Mouse (Mus musculus) frontal cortex, postnatal 10 days (tissue): ENCODE data around the gene Arl3.

Experiments used
- DNase-seq, 2 experiments: peaks; one replicate each; pipeline ENCODE4 v3.0.0; 2022; ENCODE audit warnings: low spot score in 2 of 2, mixed read lengths in 1 of 2

Arl3 gene

DNA sequence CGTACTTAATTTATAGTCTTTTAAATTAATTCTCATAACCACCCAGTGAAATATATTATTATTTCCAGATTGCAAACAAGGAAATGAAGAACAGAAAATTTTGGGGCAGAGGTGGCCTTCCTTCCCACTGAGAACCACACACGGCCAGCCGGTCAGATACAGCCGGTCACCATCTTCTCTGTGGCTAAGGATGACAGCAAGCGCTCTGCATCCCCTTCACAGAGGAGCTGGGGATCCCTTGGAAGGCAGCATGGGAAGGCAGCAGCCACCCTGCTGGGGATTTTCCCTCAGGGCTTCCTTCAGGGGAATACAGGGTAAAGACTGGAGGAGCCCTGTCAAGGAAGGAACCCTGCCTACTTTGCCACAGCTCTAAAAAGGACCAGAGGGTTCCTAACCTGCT, 39.5 kb downstream of the Arl3 start:
- no peak for DNase-seq

DNA sequence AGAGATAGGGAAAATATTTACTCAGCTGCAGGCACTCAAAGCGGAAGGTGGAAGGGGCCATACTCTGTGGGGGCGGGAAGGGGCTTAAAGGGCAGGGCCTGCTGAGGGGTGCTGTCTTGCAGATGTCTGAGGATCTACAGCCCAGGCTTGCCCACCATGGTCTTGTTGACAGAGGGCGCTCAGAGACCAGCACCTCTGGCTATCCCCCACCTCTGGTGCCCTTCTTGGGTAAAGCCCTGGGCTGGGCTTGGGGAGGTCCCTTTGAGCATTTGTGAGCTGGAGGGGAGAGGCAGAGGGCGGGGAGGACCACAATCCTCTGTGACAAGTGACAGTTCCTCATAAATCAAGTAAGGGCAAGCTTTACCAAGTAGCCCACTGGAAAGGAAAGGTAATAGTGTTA, 39.9 kb downstream of the Arl3 start:
- DNase-seq = no peak

DNA sequence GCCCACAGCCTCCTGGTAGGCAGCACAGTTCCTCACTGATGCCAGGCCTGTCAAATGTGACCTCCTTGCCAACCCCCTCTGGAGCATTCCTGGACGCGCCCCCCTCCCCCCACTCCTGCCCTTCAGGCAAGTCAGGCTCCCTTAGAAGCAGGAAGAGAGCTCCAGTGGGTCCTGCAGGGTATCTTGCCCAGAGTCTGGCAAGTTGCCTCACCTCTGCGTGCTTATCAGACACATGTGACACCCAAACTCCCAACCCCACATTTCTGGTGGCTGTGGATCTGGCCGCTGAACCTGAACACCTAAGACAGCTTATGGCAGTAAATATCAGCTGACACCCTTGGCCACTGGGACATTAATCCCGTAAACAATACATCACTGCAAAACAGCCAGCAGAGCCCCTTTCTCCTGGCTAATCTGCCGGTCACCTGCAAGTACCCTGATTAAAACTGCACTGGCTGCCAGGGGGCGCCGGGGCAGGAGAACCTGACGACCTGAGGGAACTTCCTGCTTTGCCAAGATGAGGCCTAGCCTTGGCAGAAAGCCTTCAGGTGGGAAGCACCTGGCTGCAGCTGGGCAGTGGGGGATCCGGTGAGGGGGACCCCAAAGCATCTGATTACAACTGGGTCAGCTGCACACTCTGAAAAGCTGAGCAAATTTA, 40.8 kb downstream of the Arl3 start:
- peak in 1 of 2 experiments; percentile 52 for DNase-seq

DNA sequence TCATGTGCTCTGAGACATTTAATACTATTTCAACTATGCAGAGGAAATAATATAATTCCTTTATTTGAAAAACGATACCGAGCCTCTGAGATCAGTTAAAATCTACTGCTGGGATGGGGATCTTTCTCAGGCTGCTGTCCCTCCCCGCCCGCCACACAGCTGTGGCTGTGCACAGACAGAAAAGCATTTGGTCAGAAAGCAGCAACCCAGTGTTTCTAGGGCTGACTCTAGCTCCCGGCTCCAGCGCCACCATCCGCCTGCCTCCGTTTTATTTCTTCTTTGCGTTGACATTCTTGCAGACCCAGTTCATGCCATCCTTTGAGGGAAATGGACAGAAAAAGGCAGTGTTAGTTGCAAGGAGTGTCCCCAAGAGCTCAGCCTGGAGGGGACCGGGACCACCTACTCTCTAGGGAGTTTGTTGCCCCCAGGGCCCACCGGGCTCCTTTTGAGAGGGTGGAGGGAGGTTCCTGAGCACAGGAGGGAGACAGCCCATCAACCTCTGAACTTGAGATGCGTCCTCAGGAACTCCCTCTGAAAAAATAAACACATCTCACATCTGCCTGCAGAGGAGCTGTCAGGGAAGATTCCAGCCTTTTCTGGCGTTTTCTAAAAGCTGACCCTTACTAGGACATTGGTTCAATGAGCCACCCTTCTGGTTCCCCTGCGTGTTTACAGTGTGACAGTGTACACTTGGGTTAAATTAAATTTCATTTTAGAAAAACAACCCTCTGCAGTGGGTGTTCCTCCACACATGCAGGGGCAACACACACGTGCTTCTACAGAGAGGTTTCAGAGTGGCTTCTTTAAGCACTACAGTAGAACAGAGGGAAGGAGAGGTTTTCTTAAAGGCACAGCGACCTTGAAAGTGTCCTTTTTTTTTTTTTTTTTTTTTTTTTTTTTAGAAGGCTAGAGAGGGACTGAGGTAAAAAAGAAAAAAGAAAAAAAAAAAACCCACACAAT, 41.6 kb downstream of the Arl3 start:
- DNase-seq = peak in 1 of 2 experiments; percentile 14

DNA sequence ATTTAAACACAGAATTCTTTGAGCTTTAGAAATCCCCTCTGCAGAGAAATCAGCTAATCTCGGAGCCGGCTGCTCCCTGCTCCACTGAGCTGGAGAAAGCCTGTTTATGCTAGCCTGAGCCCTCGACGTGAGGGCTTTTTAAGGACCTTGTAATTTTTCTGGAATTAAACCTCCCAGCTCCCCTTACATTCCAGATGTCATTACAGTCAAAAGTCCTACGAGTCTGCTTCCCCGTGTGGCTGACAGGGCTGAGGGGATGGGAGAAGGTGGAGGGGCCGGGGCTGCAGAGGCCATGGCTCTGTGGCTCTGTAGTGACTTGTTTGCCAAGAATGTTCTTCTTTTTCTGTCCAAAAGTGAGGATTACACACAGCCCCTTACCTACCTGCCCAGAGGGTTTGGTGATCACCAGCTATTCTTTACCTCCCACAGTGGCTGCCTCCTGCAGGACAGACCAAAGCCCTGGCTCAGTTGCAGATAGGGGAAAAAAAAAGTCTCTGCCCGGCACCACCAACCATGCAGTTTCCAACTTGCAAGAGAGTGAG, 42.5 kb downstream of the Arl3 start:
- DNase-seq = peak in 1 of 2 experiments; percentile 6

DNA sequence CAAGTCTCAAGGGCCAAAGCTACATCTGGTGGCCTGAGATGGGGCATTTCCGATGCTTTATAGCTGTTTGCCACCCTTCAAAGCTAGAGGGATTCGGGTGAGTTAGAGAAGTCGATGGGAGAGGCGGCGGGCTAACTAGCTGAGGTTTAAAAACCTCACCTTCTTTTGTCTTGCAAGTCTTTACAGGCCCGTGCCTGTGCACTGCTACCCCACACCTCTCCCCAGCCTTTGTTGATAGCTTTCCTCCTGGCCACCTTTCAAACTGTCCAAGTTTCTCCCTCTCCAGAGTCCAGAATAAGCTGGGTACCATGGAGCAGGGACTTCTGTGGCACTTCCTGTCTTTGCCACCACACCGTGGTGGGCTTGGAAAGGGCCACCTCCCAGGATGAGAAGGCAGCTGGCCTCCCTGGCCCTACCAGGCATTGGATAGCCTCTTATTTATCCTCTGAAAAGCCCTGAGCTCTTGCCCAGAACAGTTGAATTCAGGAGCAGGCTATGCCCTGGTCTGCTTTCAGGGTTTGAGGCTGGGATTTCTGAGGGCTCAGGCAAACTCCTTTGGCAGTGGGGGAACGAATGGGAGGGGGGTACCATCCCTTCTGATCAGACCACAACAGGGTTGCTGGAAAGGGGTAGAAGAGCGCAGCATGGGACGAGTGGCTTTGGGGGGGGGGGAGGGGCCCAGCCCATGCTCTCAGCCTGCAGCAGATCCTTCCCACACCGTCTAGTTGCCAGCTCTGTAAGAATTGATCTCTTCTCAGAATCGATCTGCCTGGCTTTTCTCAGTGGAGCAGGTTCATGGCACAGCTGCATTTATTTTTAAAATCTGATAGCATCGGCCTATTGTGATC, 43.2 kb downstream of the Arl3 start:
- peak in 1 of 2 experiments; percentile 13 for DNase-seq

DNA sequence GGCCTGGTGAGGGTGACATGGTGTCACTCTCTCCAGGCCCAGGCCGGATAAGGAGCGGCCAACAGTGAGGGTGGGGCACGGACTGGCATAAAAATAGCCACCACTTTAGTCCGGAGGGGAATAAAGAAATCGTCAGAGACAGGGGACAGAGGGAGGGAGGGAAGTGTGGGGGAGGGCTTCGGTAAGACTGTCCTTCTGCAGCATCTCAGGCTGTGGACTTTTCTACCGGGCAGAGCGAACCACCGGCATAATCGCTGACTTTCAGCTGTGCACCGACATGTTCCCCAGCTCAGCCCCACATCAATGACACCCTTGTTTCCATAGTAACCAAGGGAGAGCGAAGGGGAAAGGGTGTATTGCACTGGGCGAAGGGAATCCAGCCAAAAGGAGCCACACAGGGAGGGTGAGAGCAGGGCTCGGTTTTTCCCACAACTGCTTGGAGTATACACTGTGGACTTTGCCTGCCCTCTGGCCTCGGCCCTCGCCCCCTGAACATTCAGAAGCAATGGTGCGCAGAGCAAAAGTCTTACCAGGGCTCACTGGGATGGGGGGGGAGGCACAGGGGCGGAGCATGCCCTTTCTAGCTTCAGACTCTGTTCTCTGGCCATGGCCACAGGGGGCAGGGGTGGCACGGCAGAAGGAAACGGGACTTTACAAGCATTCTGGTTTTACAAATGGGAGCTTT, 44.3 kb downstream of the Arl3 start:
- peak in 1 of 2 experiments; percentile 69 for DNase-seq

DNA sequence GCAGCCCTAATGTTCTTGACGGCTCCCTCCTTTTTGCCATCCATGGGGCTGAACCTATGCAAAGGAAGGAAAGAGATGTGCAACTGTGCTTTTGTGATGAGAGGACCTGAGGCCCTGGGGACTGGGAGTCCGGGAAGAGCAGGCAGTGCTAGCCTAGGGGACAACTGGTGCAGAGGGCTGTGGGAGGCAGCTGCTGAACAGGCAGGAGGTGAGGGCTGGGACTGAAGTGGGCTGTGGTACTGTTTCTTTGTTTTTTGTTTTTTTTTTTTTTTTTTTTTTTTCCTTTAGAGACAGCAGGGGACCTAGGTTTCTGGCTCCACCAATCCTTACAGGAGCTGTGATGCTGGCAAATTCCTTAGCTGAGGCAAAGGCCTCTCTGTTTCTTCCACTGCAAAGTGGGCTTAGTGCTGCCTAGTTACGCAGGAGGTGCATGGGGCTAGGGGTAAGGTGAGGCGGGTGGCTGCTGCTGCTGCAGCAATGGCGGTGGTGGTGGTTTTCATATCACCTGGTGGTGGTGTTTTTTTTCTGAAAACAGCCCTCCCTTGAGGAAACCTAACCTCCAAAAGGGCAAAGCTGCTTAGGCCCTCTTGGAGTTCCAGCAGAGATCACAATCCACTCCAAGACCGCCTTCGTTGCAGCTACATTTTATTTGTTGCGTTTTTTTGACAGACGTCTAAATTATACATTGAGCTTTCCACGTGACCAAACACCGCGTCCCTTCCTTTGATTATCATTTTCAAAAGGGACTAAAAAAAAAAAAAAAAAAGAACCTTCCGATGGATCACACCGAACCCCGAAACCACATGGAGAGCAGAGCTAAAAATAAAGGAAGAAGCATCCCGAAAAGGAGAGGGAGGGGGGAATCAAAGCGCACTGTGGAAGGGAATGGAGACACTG, 45.1 kb downstream of the Arl3 start:
- DNase-seq = peak in 1 of 2 experiments; percentile 9

DNA sequence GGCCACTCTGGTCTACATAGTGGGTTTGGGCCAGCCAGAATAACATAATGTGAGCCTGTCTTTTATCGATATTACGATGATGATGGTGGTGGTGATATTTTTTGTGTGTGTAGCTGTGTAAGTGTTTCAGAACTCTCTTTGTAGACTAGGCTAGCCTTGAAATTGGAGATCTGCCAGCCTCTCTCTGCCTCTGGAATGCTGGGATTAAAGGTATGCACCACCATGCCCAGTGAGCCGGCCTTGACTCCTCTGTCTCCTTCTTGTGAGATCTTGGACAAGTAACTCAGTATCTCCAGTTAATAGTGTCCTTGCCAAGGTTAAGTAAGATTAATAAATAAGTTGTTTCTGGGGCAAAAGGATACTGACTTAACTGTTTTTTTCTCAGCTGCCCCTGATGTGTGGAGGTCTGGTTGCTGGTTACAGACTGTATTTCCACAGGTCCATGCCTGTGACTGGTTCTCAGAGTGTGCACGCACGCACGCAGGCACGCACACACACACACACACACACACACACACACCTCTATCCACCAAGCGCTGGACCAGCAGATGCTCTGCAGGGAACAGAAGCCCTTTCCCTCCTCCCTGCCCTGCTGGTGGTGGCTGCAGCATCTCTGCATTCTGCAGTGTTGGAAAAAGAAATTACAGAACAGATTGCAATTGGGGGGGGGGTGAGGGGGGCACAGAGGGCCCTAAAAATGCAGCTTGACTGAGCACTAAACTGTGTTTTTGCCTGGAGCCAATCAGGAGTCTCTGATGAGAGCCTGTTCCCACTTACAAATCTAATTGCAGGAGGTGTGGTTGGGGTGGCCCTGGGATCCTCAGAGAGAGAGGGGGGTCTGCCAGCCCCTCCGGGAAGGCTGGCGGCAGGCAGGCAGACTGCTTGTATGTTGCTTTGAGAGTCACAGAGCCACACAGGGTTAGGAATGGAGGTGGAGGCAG, 47.0 kb downstream of the Arl3 start:
- DNase-seq = no peak

DNA sequence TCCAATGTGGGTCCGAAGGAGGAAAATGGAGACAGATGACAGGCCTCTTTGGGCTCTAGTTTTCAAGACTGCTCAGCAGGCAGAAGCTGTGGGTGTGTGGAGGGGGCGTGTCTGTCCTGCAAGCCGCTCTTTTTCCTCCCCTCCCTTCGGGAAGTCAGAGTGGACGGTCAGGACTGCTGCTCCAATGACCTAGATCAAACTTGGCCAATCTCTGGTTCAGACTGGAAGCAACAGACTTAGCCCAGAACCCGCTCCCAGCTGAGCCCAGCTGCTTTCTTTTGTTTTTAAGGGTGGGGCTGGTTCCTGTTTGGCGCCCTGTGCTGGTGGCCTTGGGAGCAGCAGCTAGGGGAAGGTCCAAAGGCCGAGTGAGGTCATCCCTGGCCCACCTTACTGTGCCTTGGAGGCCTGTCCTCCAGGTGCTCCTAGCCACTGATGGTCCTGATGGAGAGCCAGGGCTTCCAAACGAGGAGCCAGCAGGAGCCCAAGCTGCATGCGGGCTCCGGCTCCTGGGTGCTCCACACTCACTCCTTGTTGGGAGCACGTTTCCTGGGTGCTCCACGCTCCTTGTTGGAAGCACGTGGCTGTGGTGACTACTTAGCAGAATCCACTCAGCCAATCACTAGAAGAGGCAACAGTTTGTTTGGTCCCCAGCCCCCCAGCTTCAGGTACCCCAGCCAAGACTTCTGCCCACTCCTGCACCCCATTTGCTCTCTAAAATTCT, 48.2 kb downstream of the Arl3 start:
- no peak for DNase-seq

DNA sequence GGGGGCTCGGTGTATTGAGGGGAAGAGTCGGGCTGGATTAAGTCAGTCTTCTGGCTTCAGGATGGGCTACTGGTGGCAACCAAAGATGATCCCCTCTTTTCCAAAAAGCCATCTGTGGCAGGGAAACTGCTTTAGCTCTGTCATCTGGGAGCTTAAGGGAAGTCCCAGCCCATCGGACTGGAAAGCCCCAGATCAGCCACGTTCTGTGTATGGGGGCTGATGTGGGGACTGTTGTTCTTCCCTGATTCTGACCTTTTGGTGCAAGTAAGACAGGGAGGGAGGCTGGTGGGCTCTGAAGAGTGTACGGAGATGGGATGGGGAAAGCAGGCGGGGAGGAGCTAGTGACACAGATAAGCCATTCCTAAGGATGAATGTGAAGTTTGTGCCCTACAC, 48.9 kb downstream of the Arl3 start:
- no peak for DNase-seq

DNA sequence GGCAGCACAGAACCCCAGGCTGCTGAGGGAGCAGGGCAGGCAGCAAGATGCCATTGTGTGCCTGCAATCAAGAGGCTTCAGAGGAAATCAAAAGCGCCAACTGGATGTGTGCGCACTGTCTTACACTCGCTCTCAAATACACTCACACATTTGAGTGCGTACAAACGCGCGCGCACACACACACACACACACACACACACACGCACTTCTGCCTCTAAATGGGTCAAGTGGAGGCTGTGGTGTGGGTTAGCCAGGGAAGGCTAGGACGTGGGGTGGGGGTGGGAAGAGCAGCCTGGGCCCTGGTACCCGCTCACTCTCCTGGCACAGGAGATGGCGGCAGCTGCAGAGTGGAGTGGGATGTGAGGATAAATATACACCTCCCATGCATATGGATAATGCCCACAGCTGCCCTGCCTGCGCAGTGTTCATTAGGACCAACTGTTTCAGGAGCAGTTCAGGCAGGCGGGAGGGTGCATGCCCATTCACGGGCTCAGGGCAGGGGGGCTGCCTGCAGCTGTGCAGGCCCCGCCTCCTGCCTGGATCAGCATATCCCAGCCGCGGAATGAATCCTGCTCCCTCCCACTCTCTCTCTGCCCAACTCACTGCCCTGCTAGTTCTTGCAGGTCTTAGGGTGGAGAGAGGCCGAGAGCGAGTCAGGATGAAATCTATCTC, 49.4 kb downstream of the Arl3 start:
- peak; percentile 74 to 86 for DNase-seq

DNA sequence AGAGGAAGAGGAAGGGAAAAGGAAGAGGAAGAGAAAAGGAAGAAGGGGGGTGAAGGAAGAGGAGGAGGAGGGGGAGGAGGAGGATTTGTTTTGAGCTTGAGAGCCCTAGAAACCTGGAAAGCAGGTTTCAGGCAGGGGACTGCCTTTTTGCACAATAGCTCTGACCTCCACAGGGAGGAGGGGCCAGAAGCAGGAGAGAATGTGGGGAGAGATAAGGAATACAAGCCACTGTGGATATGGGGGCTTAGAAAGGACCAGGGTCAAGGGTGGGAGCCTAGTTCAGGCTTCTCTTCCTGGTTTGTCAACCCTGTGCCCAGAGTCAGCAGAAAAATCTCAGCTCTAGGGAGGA, 49.9 kb downstream of the Arl3 start:
- DNase-seq = no peak

DNA sequence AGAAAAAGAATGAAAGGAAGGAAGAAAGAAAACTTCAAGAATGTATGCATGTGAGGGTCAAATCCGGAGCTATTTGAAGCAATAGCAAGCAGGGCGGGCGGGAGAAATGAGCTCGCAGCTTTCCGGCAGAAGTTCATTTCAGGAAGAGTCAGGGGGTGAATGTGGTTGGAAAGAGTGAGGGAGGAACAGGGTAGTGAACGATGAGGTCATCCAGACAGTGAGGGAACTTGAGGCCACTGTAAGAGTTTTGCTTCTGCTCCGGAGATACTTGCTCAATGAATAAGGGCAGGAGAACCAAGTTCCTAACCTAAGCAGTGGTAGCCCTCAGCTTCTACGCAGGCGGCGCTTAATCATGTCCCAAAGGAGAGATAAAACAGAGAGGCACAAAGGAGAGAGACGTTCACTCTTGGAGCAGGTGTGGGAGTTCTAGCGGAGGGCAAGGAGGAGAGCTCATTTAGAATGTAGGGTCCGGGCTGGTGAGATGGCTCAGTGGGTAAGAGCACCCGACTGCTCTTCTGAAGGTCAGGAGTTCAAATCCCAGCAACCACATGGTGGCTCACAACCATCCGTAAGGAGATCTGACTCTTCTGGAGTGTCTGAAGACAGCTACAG, 50.5 kb downstream of the Arl3 start:
- DNase-seq = no peak

DNA sequence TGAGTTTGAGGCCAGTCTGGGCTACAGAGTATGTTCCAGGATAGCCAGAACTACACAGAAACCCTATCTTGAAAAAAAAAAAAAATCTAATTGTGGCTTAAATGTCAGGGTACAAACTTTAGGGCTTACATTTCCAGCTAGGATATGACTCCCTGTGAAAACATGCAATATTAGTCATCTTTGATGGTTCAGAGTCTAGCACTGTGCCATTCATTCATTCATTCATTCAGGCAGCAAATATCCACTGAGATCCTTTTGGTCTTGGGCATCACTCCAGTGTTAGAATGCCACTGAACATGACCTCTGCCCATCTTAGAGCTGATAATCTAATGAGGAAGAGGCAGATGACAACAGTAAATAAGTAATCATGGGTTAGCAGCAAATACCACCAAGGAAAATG, 51.3 kb downstream of the Arl3 start:
- DNase-seq = no peak

DNA sequence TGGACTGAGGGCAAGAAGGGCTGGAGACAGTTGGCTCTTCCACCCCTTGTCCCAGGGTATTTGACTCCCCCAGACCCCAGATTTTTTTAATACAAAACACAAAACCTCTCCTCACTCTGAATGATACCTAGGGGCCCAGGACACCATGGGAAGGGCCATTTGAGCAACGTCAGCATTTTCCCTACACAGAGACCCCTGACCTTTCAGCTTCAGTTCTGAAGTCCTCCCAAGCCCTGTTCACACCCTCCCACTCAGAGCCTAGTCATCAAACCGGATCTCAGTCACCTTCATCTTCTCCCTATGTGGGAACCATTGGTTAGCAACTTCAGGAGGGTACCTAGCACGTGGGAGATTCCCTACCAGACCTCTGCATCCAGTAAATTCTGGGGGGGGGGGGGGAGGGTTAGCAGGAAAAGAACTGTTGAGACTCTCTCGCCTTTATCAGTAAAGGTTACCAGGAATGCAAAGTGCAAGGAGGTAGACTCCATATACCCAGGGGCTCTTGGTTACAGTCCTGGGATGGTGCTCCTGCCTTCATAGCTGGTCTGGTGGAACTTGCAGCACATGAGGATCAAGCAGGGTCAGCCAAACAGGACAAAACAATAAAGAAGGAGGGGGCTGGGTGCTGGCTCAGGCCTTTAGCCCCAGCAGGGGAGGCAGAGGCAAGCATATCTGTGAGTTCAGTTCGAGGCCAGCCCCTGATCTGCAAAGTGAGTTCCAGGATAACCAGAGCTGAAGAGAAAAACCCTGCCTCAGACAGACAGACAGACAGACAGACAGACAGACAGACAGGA, 54.0 kb downstream of the Arl3 start:
- no peak for DNase-seq

DNA sequence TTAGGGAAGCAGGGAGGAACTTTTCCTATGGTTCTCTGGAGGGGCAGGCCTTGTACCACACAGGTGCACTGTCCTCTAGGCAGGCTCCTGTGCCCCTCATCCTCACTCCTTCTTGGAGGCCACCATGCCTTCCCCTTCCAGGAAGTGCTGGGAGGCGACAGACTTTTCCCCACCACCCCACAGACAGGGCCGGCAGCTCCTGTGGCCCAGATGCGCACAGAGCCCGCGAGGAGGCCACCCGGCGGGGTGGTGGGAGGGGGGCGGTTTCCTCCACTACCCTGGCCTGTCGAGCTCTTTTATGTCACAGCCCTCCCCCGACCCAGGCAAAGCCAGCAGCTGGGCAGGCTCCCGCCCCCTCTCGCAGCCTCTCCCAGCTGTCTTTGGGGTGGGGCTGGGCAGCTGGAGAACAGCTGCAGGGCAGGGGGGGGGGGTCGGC, 54.6 kb downstream of the Arl3 start:
- no peak for DNase-seq
